Mouse (Mus musculus): ENCODE data around the gene Lsamp.

DNA sequence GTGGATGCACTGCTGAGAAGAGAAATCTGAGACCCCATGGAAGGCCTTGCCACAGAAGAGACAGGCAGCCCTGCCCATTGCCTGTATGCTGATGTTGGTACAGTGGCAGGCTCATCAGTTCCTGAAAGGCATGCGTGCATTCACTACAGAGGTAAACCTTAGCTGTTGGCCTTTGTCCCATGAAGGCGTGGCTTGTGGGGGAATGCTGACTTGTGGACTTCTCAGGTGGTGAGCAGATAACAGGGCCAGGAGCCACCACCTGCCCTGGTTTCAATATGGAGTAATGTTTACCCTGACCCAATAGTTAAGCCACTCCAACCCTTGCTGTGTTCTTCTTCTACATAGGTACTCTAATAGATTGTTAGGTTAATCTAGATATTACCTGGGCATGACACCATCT lies 415.4 kb downstream of the Lsamp start:
- TF ChIP-seq CTCF (IDR thresholded peaks at IDR 0.05; ENCODE audit: low read depth) (no peak), EP300 (IDR thresholded peaks at IDR 0.05; ENCODE audit: low read depth) (no peak)
